Mouse (Mus musculus) kidney, postnatal 0 days (tissue): ENCODE measurements around the gene Fam193a. TPM values are rescaled to one million over a fixed set of nuclear protein-coding genes. Genes with fewer than 3 reads are reported as not detected.

Experiments
- ATAC-seq: fragments of 200-750 bp; cut with Nextera tagmentation; replicated peaks from 2 replicates; pipeline ENCODE4 v1.8.0; 2017; ENCODE audit warnings: low read depth, moderate number of reproducible peaks, moderate TSS enrichment, moderate library complexity; ENCODE audit not compliant: low FRiP score
- DNase-seq: peaks from one replicate; pipeline ENCODE4 v3.0.0-alpha.2; 2016; ENCODE audit warnings: low spot score
- H3K27ac ChIP-seq: fragments of 300-500 bp; sonication (generic); 2 replicates; pipeline ENCODE4 v1.5.1; 2014; ENCODE audit warnings: mild to moderate bottlenecking
- H3K27me3 ChIP-seq: fragments of 300-500 bp; sonication (generic); 2 replicates; pipeline ENCODE4 v1.6.1; 2014; ENCODE audit warnings: low read length, mixed read lengths; ENCODE audit not compliant: insufficient read depth
- H3K36me3 ChIP-seq: fragments of 300-500 bp; sonication (generic); 2 replicates; pipeline ENCODE4 v1.6.1; 2014; ENCODE audit warnings: low read length, mixed read lengths; ENCODE audit not compliant: insufficient read depth
- H3K4me1 ChIP-seq: fragments of 300-500 bp; sonication (generic); replicated peaks from 2 replicates; pipeline ENCODE4 v1.6.1; 2014; ENCODE audit warnings: antibody characterized with exemption, low read length, mixed read lengths; ENCODE audit not compliant: insufficient read depth
- H3K4me2 ChIP-seq: fragments of 300-500 bp; sonication (generic); 2 replicates; pipeline ENCODE4 v1.6.1; 2014; ENCODE audit warnings: mild to moderate bottlenecking, low read length, moderate library complexity, mixed read lengths
- H3K4me3 ChIP-seq: fragments of 300-500 bp; sonication (generic); replicated peaks from 2 replicates; pipeline ENCODE4 v1.5.1; 2014; ENCODE audit warnings: low read depth, low read length
- H3K9ac ChIP-seq: fragments of 300-500 bp; sonication (generic); 2 replicates; pipeline ENCODE4 v1.6.1; 2014; ENCODE audit warnings: low read depth, low read length
- H3K9me3 ChIP-seq: fragments of 300-500 bp; sonication (generic); replicated peaks from 2 replicates; pipeline ENCODE4 v1.6.1; 2016; ENCODE audit warnings: low read length, inconsistent platforms, mixed read lengths
- CTCF ChIP-seq: IDR thresholded peaks from 2 replicates; pipeline ENCODE4 v1.5.1; 2016; ENCODE audit warnings: antibody characterized with exemption, low read depth, mild to moderate bottlenecking, moderate library complexity
- WGBS: fragments of 180-500 bp; shearing (Covaris S2); extraction: QIAGEN DNeasy Blood & Tissue Kit; methylation state at CpG from one replicate; pipeline ENCODE4 v1.1.7; 2014; 5-methylcytosine and 5-hydroxymethylcytosine counted together
- polyA plus RNA-seq: library from polyadenylated mRNA; unstranded; fragments of >200 nt; fragmentation: Nextera tagmentation; extraction: Ambion mirVana; gene quantifications from 2 replicates; pipeline ENCODE4 v1.2.1, GENCODE M21; 2015

Gene Fam193a
- polyA plus RNA-seq, 1 experiment from 2014 or later: 6.8 TPM

DNA sequence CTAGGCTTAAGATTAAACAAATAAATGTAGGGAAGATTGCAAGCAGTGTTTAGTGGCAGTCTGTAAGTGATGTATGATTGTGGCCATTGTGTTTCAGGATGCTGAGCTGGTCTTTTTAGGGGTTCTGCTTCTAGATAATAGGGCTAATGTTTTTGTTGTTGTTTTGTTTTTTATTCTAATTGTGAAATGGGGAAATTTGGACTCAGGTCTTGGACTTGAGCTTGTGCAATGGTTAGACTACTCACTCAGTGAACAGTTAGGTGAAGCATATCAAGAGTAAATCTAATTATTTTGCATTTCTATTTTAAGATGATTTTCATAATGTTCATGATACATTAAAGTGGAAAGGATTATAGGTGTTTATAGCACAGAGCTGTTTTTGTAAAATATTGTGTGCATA, 2.8 kb downstream of the Fam193a start:
- Histone ChIP-seq H3K4me3 (no peak overlapping the region), H3K4me1 (peaks cover 10% of the 10 kb centered on the region; the same call in 1 of the 2 replicates), H3K9ac (no peak overlapping the region), H3K27me3 (no peaks in the 10 kb centered on the region), H3K4me2 (no peak overlapping the region), H3K27ac (no peak overlapping the region), H3K36me3 (no peaks in the 10 kb centered on the region), H3K9me3 (no peaks in the 10 kb centered on the region)
- DNase-seq (no peak), ATAC-seq (no peak)
- TF ChIP-seq CTCF: no peak

DNA sequence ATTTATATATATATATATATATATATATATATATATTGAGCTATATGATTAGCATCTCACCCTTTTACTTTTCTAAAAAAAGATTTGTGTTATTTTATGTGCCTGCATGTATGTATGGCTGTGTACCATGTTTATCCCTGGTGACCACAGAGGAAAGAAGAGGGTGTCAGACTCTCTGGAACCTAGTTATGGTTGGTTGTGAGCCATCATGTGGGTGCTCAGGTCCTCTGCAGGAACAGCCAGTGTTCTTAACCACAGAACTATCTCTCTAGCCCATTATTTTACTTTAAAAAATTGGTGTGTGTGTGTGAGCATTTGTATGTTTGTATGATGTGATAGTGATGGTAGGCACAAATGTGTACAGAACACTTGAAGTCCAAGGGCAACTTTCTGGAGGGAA, 9.1 kb downstream of the Fam193a start:
- Histone ChIP-seq H3K27me3 (no peaks in the 10 kb centered on the region), H3K9me3 (no peaks in the 10 kb centered on the region), H3K27ac (no peak overlapping the region), H3K9ac (no peak overlapping the region), H3K4me1 (no peaks in the 10 kb centered on the region), H3K4me3 (no peak overlapping the region), H3K4me2 (no peak overlapping the region), H3K36me3 (no peaks in the 10 kb centered on the region)
- DNase-seq (no peak), ATAC-seq (no peak)
- TF ChIP-seq CTCF: no peak

DNA sequence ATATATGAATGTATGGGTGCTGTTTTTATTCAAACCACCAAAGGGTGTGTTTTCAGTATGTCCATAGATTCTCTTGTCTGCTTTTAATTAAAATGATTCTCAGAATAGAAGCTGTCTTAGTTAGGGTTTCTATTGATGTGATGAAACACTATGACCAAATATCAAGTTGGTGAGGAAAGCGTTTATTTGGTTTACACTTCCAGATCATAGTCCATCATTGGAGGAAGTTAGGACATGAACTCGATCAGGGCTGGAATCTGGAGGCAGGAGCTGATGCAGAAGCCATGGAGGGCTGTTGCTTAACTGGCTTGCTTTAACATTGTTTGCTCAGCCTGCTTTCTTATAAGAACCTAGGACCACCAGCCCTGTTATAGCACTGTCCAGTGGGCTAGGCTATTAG, 12.0 kb downstream of the Fam193a start:
- no peak overlapping the region for H3K4me3 ChIP-seq
- no peaks in the 10 kb centered on the region for H3K4me1 ChIP-seq
- WGBS: 87% methylated on average over 2 of the region's 2 CpGs
- H3K9me3 ChIP-seq: peaks cover 7% of the 10 kb centered on the region; the same call in 1 of the 2 replicates
- DNase-seq (no peak), ATAC-seq (no peak)
- no peaks in the 10 kb centered on the region for H3K27me3 ChIP-seq
- no peak overlapping the region for H3K27ac ChIP-seq
- H3K4me2 ChIP-seq: no peak overlapping the region
- H3K9ac ChIP-seq: no peak overlapping the region
- no peak for TF ChIP-seq CTCF
- no peaks in the 10 kb centered on the region for H3K36me3 ChIP-seq

DNA sequence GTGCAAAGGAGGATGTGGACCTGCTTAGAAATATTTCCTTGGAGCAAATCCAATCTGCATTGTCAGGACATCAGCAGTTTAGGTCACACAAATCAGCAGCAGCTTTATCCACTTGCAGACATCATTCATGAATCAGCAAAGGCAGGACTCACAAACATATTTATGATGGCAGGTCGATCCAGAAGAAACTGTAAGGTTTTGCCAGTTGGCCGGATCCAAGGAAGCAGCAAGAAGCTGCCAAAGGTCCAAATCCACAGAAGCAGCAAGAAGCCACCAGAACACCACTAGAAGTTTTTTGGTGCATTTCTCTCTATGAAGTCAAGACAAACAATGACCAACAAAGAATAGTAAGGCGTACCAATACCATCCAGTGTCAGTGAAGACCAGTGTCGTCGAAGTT, 15.9 kb downstream of the Fam193a start:
- TF ChIP-seq CTCF: no peak
- Histone ChIP-seq H3K9ac (no peak overlapping the region), H3K27me3 (no peaks in the 10 kb centered on the region), H3K4me1 (no peaks in the 10 kb centered on the region), H3K9me3 (peaks cover 7% of the 10 kb centered on the region; the same call in 1 of the 2 replicates), H3K4me2 (no peak overlapping the region), H3K27ac (no peak overlapping the region), H3K36me3 (no peaks in the 10 kb centered on the region), H3K4me3 (no peak overlapping the region)
- DNase-seq (no peak), ATAC-seq (no peak)
- WGBS: 97% methylated on average over 5 of the region's 5 CpGs

DNA sequence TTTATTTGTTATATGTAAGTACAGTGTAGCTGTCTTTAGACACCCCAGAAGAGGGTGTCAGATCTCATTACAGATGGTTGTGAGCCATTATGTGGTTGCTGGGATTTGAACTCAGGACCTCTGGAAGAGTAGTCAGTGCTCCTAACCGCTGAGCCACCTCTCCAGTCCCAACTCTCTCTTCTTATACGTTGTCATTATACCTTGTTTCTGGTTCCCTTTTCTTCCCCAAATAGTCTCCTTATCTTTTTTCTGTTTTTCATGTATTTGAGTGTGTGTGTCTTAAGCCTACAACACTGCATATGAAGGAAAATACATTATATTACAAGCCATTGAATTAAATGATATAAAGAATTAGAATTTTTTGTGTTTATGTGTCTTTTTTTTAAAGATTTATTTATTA, 17.0 kb downstream of the Fam193a start:
- H3K4me3 ChIP-seq: no peak overlapping the region
- WGBS: 96% methylated on average over 2 of the region's 2 CpGs
- peaks cover 7% of the 10 kb centered on the region; the same call in 1 of the 2 replicates for H3K9me3 ChIP-seq
- H3K27me3 ChIP-seq: no peaks in the 10 kb centered on the region
- no peaks in the 10 kb centered on the region for H3K4me1 ChIP-seq
- no peak for TF ChIP-seq CTCF
- no peak overlapping the region for H3K9ac ChIP-seq
- H3K27ac ChIP-seq: no peak overlapping the region
- DNase-seq: no peak
- no peak overlapping the region for H3K4me2 ChIP-seq
- no peaks in the 10 kb centered on the region for H3K36me3 ChIP-seq
- ATAC-seq: no peak

DNA sequence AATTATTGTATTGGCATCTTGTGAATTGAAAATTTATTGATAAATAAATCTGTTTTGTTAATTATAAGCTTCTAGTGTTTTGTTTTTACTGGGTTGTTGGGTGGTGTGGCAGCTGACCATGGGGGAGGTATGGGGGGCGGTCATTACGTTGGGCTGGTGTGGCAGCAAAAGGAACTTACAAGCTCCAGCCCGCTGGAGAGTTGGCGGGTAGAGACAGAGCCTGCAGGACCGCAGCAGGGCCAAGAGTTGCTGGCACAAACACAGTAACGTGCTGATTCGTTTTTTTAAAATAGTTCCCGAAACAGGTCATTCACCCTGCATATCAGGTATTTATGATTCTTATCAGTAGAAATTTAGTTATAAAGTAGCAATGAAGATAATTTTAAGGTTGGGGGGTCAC, 23.5 kb downstream of the Fam193a start:
- Histone ChIP-seq H3K27me3 (no peaks in the 10 kb centered on the region), H3K4me3 (no peak overlapping the region), H3K36me3 (no peaks in the 10 kb centered on the region), H3K4me1 (no peaks in the 10 kb centered on the region), H3K4me2 (no peak overlapping the region), H3K9me3 (no peaks in the 10 kb centered on the region), H3K27ac (no peak overlapping the region), H3K9ac (no peak overlapping the region)
- WGBS: 83% methylated on average over 8 of the region's 8 CpGs
- TF ChIP-seq CTCF: no peak
- DNase-seq: no peak
- no peak for ATAC-seq

DNA sequence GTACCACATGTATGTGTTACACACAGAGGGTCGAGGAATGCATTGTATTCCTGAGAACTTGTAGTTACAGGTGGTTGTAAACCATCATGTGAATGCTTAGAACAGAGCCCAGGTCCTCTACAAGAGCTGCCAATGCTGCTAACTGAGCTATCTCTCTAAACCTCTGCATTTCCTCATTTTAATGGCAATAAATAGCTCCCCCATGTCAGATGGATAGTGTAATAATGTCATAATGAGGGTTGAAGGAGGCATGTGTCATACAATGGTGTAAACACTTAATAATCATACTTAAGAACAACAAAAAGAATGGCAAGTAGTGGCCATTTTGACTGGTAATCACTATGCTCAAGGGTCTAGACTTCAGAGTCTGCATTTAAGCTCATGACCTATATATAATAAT, 25.6 kb downstream of the Fam193a start:
- no peak for TF ChIP-seq CTCF

More for the DNA sequence above, 25.6 kb downstream of the Fam193a start:
- no peak overlapping the region for H3K27ac ChIP-seq
- DNase-seq: no peak
- H3K4me2 ChIP-seq: no peak overlapping the region
- no peak overlapping the region for H3K9ac ChIP-seq
- H3K9me3 ChIP-seq: no peaks in the 10 kb centered on the region
- no peak for ATAC-seq
- no peaks in the 10 kb centered on the region for H3K27me3 ChIP-seq
- H3K36me3 ChIP-seq: no peaks in the 10 kb centered on the region
- no peaks in the 10 kb centered on the region for H3K4me1 ChIP-seq
- 87% methylated on average over 1 of the region's 1 CpGs for WGBS
- no peak overlapping the region for H3K4me3 ChIP-seq
